Mouse (Mus musculus): Measurements from ENCODE around the gene Fam240b. TPM values are rescaled to one million over a fixed set of nuclear protein-coding genes. Genes with fewer than 3 reads are reported as not detected.
"Not testable (repeated sequence)": the region's sequence is repeated elsewhere in the genome, so short reads cannot be mapped to it uniquely, and the experiment has no call there.

Gene Fam240b
- polyA plus RNA-seq, 1 experiment from 2014 or later, result not detected

- no peak overlapping the region for H3K4me3 ChIP-seq
- H3K36me3 ChIP-seq, result no peaks in the 10 kb centered on the region
- H3K4me1 ChIP-seq, result peaks cover 21% of the 10 kb centered on the region
- H3K4me2 ChIP-seq, result no peak overlapping the region
- no peak overlapping the region for H3K9ac ChIP-seq
- WGBS (ENCODE audit: insufficient replicate concordance), result 68% methylated on average over 2 of the region's 2 CpGs
- ATAC-seq, result no peak
- H3K27ac ChIP-seq, result no peak overlapping the region
- no peaks in the 10 kb centered on the region for H3K9me3 ChIP-seq (replicated peaks)
- no peaks in the 10 kb centered on the region for H3K27me3 ChIP-seq (replicated peaks)
These were observed 35.0 kb downstream of the Fam240b start for GRCm38 (mm10) chr13:64462581-64462980.

GRCm38 (mm10) chr13:64458181-64458580 lies 39.4 kb downstream of the Fam240b start:
- Histone ChIP-seq H3K36me3 (no peaks in the 10 kb centered on the region), H3K4me2 (peak overlapping the region; percentile 44), H3K4me3 (no peak overlapping the region), H3K4me1 (peaks cover 32% of the 10 kb centered on the region), H3K9me3 (replicated peaks) (no peaks in the 10 kb centered on the region), H3K27ac (peak overlapping the region; percentile 43), H3K27me3 (replicated peaks) (no peaks in the 10 kb centered on the region), H3K9ac (no peak overlapping the region)
- WGBS (ENCODE audit: insufficient replicate concordance), result 84% methylated on average over 14 of the region's 14 CpGs
- no peak for ATAC-seq

GRCm38 (mm10) chr13:64457225-64457978 lies 40.2 kb downstream of the Fam240b start:
- 62% methylated on average over 19 of the region's 19 CpGs for WGBS (ENCODE audit: insufficient replicate concordance)
- not testable (repeated sequence) for H3K4me3 ChIP-seq; H3K9me3 ChIP-seq (replicated peaks); H3K36me3 ChIP-seq; H3K9ac ChIP-seq; H3K27me3 ChIP-seq (replicated peaks)
- peak; percentile 97 for ATAC-seq
- Histone ChIP-seq H3K4me2 (peak overlapping the region; percentile 44), H3K4me1 (peaks cover 32% of the 10 kb centered on the region), H3K27ac (peak overlapping the region; percentile 56)

GRCm38 (mm10) chr13:64450001-64450794 lies 47.4 kb downstream of the Fam240b start:
- 49% methylated on average over 7 of the region's 7 CpGs for WGBS (ENCODE audit: insufficient replicate concordance)
- peak; percentile 75 for ATAC-seq
- Histone ChIP-seq H3K27me3 (replicated peaks) (no peaks in the 10 kb centered on the region), H3K4me3 (no peak overlapping the region), H3K27ac (0 out of 2 replicates have a peak overlapping the region, but pooled peaks have one; percentile 24), H3K9me3 (replicated peaks) (no peaks in the 10 kb centered on the region), H3K36me3 (no peaks in the 10 kb centered on the region), H3K4me1 (peaks cover 22% of the 10 kb centered on the region), H3K9ac (no peak overlapping the region), H3K4me2 (0 out of 2 replicates have a peak overlapping the region, but pooled peaks have one; percentile 10)

- Histone ChIP-seq H3K27ac (no peak overlapping the region), H3K4me3 (no peak overlapping the region), H3K36me3 (no peaks in the 10 kb centered on the region), H3K4me2 (no peak overlapping the region), H3K27me3 (replicated peaks) (no peaks in the 10 kb centered on the region), H3K9ac (no peak overlapping the region), H3K4me1 (peaks cover 24% of the 10 kb centered on the region), H3K9me3 (replicated peaks) (no peaks in the 10 kb centered on the region)
- WGBS (ENCODE audit: insufficient replicate concordance), result 57% methylated on average over 5 of the region's 5 CpGs
- ATAC-seq, result no peak
These were observed 48.9 kb downstream of the Fam240b start for GRCm38 (mm10) chr13:64448729-64449128.

- H3K27me3 ChIP-seq (replicated peaks), result no peaks in the 10 kb centered on the region
These were observed 49.6 kb downstream of the Fam240b start for GRCm38 (mm10) chr13:64447947-64448346.

GRCm38 (mm10) chr13:64445254-64445920 lies 52.2 kb downstream of the Fam240b start:
- Histone ChIP-seq H3K9me3 (replicated peaks) (no peaks in the 10 kb centered on the region), H3K4me3 (no peak overlapping the region), H3K9ac (no peak overlapping the region), H3K4me1 (peaks cover 28% of the 10 kb centered on the region), H3K4me2 (no peak overlapping the region), H3K36me3 (no peaks in the 10 kb centered on the region), H3K27me3 (replicated peaks) (no peaks in the 10 kb centered on the region), H3K27ac (no peak overlapping the region)
- ATAC-seq, result no peak
- 46% methylated on average over 9 of the region's 9 CpGs for WGBS (ENCODE audit: insufficient replicate concordance)

More at GRCm38 (mm10) chr13:64447947-64448346, 49.6 kb downstream of the Fam240b start:
- peak; percentile 59 for ATAC-seq
- peaks cover 24% of the 10 kb centered on the region for H3K4me1 ChIP-seq
- no peaks in the 10 kb centered on the region for H3K9me3 ChIP-seq (replicated peaks)
- H3K36me3 ChIP-seq, result no peaks in the 10 kb centered on the region
- no peak overlapping the region for H3K27ac ChIP-seq
- no peak overlapping the region for H3K4me3 ChIP-seq
- 0% methylated on average over 1 of the region's 1 CpGs for WGBS (ENCODE audit: insufficient replicate concordance)
- H3K4me2 ChIP-seq, result no peak overlapping the region
- no peak overlapping the region for H3K9ac ChIP-seq

- Histone ChIP-seq H3K4me1 (peaks cover 14% of the 10 kb centered on the region; the same call in 1 of the 2 replicates), H3K9me3 (replicated peaks) (no peaks in the 10 kb centered on the region), H3K9ac (no peak overlapping the region), H3K4me3 (no peak overlapping the region), H3K27me3 (replicated peaks) (no peaks in the 10 kb centered on the region), H3K27ac (no peak overlapping the region), H3K36me3 (peaks cover 5% of the 10 kb centered on the region; the same call in 1 of the 2 replicates), H3K4me2 (no peak overlapping the region)
- WGBS (ENCODE audit: insufficient replicate concordance), result 44% methylated on average over 4 of the region's 4 CpGs
- no peak for ATAC-seq
These were observed 54.2 kb downstream of the Fam240b start for GRCm38 (mm10) chr13:64443263-64443894.

- Histone ChIP-seq H3K4me3 (no peak overlapping the region), H3K27me3 (replicated peaks) (no peaks in the 10 kb centered on the region), H3K27ac (no peak overlapping the region)
These were observed 57.0 kb downstream of the Fam240b start for GRCm38 (mm10) chr13:64440592-64440991.

GRCm38 (mm10) chr13:64439471-64439870 lies 58.1 kb downstream of the Fam240b start:
- WGBS (ENCODE audit: insufficient replicate concordance), result 74% methylated on average over 5 of the region's 5 CpGs
- Histone ChIP-seq H3K36me3 (peaks cover 10% of the 10 kb centered on the region; the same call in 1 of the 2 replicates), H3K4me3 (no peak overlapping the region), H3K9ac (no peak overlapping the region), H3K4me1 (peaks cover 13% of the 10 kb centered on the region), H3K27me3 (replicated peaks) (no peaks in the 10 kb centered on the region), H3K4me2 (no peak overlapping the region), H3K9me3 (replicated peaks) (no peaks in the 10 kb centered on the region), H3K27ac (no peak overlapping the region)
- no peak for ATAC-seq

More at GRCm38 (mm10) chr13:64440592-64440991, 57.0 kb downstream of the Fam240b start:
- no peak overlapping the region for H3K9ac ChIP-seq
- peaks cover 19% of the 10 kb centered on the region for H3K4me1 ChIP-seq
- H3K9me3 ChIP-seq (replicated peaks), result no peaks in the 10 kb centered on the region
- no peak for ATAC-seq
- H3K4me2 ChIP-seq, result no peak overlapping the region
- WGBS (ENCODE audit: insufficient replicate concordance), result 31% methylated on average over 4 of the region's 4 CpGs
- H3K36me3 ChIP-seq, result peaks cover 10% of the 10 kb centered on the region; the same call in 1 of the 2 replicates

GRCm38 (mm10) chr13:64438863-64439452 lies 58.6 kb downstream of the Fam240b start:
- H3K9ac ChIP-seq, result no peak overlapping the region
- peaks cover 10% of the 10 kb centered on the region; the same call in 1 of the 2 replicates for H3K36me3 ChIP-seq
- WGBS (ENCODE audit: insufficient replicate concordance), result 45% methylated on average over 9 of the region's 9 CpGs
- peak; percentile 48; the same call in 1 of the 2 replicates for ATAC-seq
- no peak overlapping the region for H3K4me3 ChIP-seq
- H3K27ac ChIP-seq, result no peak overlapping the region
- H3K4me2 ChIP-seq, result no peak overlapping the region
- H3K9me3 ChIP-seq (replicated peaks), result no peaks in the 10 kb centered on the region
- H3K4me1 ChIP-seq, result peaks cover 13% of the 10 kb centered on the region
- H3K27me3 ChIP-seq (replicated peaks), result no peaks in the 10 kb centered on the region

Measured in liver, embryonic 12.5 days (tissue).